Mouse (Mus musculus) cortical plate, adult 2 months (tissue): ENCODE measurements around the gene Dnmt3c.

Experiments
- CTCF ChIP-seq: fragments of 200-500 bp; IDR thresholded peaks from 2 replicates; pipeline ENCODE4 v1.5.1; 2011; ENCODE audit warnings: mild to moderate bottlenecking, control low read depth, low read length; ENCODE audit not compliant: insufficient read depth; ENCODE audit errors: extremely low read depth
- POLR2A ChIP-seq: fragments of 200-500 bp; IDR thresholded peaks from 2 replicates; pipeline ENCODE4 v1.6.1; 2011; ENCODE audit warnings: mild to moderate bottlenecking, low read length, control low read depth; ENCODE audit not compliant: insufficient read depth; ENCODE audit errors: extremely low read depth

DNA sequence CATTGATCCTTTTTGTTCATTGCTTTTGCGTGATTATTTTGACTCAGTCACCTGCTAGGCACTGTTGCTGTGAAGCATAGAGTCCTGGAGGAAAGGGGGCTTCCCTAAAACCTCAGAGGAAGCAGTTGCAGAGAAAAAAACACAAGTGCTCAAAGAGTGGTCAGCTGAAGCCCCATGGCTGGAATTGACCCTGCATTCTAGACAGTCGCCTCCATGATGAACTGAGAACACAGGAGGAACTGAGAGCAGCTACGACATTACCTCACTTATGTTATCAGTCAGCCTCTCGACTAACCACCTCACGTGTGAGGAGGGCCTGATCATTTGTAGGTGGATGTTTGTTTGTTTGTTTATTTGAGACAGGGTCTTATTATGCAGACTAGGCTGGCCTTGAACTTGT, 65.7 kb downstream of the Dnmt3c start:
- TF ChIP-seq CTCF (no peak), POLR2A (no peak)
